Mouse (Mus musculus) skeletal muscle tissue, adult 2 months (tissue): ENCODE measurements around the gene Plpp1.

ENCODE experiments used
- DNase-seq: peaks from one replicate; pipeline ENCODE4 v3.0.0-alpha.2; 2012; ENCODE audit warnings: low read depth, low spot score

The Plpp1 gene

DNA sequence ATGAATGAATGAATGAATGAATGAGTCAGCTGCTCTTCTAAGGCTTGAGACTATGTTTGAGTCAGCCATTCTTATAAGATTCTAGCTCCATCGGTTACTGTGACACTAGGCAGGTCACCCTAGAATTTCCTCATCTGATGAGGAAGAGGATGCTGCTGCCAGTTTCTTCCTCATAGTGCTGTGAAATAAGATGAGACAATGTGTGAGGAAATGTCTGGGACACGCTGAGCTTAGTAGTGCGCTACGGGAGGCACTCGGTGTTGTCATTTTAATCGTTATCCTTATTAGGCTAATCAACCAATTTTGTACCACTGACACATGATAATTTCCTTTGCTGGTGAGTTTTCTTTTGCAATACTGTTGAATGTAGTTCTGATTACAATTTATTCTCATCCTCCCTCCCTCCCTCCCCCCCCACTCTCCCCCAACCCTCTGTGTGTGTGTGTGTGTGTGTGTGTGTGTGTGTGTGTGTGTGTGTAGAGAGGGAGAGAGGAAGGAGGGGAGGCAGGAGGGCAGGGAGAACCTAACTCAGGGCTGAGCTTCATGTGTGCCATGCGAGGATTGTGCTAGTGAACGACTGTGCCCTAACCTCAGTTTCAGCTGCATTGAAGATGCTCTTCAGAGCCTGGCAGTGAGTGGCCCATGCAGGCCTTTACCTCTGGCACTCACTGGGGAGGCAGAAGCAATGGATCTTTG, 11.3 kb downstream of the Plpp1 start:
- DNase-seq = no peak

DNA sequence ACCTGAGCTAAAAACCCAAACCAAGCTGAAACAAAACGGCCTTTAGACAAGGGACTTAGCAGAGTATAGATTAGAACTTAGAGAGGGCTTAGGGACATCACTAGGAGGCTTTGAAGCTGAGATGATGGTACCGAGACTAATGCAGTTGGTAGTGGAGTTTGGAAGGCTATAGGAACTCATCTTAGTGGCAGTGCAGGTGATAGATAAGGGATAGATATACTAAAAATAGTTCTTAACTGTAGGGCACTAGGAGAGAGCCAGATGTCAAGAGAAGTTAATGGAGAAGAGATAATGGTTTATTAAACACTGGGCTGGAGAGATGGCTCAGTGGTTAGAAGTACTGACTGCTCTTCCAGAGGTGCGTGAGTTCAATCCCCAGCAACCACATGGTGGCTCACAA, 15.4 kb downstream of the Plpp1 start:
- no peak for DNase-seq

DNA sequence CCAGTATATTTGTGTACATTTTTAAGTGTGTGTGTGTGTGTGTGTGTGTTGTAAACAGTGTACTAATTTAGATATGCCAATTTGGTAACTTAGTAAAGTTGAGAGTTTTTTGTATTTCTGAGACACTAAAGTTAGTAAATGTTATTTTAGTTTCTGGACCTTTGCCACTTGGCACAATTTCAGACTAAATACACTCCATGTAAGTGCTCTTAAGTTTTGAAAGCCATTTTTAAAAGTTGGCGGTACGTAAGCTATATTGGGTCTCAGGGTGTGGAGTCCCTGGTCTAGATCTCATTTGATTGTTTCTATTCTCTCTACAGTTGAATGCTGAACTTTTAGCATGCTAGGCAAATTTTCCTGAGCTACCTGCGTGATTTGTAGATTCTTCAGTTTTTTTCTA, 17.5 kb downstream of the Plpp1 start:
- DNase-seq = no peak

DNA sequence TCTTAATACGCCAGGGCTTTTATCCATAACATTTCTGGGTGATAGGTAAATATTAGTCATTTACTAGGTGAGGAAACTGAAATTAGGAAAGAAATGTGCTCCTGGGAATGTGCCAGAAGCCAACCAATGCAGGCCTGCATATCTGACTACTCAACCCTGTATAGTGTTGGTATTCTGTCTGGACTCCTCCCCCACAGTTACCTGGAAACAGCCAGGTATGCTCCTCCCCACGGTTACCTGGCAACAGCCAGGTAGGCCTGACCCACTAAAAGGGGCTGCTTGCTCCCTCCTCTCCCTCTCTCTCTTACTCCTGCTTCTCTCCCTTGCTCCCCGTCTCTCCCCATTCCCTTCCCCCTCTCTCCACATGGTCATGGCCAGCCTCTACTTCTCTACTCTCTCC, 21.8 kb downstream of the Plpp1 start:
- no peak for DNase-seq

DNA sequence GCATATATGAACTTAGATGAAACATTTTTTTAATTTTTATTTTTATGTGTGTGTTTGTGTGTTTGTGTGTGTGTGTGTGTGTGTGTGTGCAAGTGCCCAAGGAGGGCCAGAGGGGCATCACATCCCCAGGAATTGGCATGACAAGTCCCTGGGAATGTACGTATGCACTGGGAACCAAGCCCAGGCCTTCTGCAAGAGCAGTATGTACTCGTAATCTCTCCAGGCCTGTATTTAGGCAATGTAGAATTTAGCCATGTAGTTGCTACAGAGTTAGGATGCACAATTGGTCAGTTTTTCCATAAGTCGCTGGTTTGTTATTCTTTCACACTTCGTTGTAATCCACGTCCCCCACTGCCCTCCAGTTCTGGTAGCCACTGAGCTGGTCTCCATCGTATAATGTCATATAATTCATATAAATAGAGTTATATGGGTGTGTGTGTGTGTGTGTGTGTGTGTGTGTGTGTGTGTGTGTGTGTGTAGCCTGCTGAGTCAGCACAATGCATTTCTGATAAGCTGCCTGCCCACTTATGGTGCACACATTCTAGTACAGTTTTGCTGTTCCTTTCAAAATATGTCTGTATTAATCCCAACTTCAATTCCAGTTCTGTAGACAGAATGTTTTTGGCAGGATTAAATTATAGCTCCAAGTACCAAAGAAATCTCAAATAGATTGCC, 22.8 kb downstream of the Plpp1 start:
- no peak for DNase-seq

DNA sequence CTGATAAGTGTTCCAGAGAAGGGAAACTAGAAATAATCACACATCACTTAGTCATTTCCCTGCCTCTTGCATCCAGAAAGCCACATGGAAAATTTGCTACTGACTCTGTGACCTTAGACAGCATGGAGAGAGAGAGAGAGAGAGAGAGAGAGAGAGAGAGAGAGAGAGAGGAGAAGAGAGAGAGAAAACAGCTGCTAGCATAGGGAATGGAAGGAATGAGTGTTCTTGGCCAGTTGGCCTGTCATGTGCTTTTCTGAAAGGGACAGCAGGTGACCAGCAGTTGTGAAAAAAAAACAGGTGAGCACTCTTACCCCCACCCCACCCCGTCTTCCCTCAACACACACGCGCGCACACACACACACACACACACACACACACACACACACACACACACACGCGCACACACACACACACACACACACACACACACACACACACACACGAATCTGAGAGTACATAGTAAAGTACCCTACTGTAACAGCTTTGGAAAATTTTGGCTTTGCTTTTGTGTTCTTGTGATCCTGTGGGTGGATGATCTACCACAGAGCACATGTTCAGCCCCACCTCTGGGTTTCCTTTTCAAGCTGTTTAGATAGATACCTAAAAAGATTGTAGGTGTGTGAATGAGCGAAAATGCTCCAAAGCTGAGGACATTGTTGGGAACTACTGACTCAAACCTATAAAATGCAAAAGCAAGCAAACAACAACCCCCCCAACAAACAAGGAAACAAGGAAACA, 23.5 kb downstream of the Plpp1 start:
- peak; percentile 59 for DNase-seq

DNA sequence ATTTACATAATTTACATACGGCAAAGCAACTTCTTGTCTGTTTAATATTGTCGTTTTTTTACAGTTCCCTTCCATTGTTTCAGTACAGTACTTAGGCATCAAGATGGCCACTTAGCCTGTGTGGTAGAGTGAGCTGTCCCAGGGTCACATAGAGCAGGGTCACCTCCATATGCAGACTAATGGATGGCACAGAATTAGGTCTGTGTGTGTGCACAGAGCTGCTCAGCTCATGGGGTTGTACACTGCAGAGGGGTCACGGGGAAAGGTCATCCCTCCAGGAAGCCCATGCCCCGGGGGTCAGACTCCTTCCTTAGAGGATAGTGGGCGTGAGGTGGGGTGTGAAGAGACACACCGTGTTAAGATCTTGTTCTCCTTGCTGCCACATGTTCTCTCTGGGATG, 24.9 kb downstream of the Plpp1 start:
- no peak for DNase-seq

DNA sequence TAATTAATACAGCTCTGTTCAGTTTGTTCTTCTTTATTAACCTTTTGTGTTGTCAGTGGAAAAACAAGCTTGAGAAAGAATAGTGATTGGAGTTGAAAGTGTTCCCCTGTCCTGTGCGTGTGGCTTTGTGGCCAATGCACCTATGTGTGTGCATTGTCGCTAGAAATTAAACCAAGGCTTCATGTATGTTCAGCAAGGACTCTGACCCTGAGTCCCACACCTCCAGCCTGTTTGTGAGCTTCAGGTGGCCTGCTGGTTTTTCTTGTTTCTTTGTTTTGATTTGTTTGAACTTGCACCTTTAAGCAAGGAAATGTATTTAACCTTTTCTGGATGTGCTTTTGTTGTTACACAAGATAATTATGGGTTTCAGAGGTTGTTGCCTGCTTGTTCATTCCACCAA, 29.0 kb downstream of the Plpp1 start:
- DNase-seq = no peak

DNA sequence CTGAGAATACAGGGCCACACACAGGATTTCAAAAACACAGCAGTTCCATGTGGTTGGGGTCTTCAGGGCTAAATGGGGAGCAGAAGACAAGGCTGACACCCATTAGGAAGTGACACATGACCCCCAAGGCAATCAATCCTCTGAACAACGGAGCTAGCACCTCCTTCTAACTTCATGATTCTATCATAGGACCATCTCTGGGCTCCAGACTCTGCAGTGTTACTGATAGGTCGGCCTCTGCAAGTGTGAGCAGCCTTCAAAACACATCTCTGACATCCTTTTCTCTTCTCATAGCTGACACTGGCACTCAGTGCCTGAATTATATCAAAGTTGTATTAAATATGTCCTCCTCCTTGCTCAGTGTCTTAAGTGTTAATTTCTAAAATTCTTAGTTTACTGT, 32.0 kb downstream of the Plpp1 start:
- no peak for DNase-seq

DNA sequence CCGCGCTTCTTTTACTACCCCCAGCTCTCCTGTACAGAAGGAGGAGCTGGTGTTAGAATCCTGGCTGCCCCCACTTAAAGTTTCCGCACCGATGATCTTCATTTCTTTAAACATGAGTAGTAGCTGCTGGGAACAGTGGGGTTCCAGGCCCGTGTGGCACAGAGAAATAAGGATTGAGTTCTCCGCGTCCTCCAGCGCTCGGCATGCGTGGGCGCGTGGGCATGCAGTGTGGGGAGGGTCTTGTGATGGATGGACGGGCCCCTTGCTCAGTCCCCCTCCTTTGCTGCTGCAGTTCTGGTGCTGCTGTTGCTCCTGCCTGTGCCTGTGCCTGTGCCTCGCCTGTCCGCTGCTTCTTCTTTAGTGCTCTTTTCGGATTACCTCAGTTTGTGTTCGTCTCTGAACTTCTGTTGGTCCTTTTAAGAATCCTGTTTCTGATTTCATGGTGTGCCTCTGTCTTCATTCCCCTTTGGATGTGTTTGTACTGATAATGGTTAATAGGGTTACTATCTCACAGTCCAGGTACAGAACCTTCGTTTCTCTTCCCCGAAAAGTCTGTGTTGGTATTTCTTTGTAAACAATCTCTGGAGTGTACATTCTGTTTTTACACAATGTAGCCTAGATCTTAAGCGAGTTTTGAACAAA, 32.8 kb downstream of the Plpp1 start:
- DNase-seq = no peak

DNA sequence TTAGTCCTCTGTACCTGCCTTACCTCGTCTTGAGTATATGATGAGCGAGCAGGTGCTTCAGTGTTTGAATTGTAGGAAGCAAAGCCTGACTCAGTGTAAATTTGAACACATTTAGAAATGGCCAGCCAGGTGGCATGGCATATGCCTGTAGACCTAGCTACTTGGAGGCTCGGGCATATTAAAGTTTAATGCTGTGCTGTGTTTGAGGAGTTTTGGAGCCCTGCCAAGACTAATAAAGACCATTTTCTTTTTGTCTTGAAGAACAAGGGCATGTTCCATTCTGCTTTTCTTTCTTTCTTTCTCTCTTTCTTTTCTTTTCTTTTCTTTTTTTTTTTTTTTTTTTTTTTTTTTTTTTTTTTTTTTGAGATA, 33.3 kb downstream of the Plpp1 start:
- DNase-seq = no peak

DNA sequence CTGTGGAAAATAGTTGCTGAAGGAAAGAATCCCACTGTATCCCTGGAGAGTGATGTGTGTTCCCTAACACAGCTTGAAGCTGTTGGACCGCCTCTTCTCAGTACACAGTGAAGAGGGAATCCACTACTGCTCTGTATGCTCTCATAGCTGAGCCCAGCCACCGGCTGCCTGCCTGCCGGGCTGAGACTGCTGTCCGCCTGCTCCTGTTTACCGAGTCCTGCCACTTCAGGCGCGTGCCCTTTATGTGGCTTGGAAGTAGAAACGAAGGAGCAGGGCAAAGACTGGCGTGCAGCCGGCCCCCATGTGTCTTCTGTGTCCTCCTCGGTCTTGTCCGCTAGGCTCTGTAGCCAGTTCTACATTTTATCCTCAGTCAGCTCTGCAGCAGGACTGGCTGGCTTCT, 34.5 kb downstream of the Plpp1 start:
- peak; percentile 64 for DNase-seq

DNA sequence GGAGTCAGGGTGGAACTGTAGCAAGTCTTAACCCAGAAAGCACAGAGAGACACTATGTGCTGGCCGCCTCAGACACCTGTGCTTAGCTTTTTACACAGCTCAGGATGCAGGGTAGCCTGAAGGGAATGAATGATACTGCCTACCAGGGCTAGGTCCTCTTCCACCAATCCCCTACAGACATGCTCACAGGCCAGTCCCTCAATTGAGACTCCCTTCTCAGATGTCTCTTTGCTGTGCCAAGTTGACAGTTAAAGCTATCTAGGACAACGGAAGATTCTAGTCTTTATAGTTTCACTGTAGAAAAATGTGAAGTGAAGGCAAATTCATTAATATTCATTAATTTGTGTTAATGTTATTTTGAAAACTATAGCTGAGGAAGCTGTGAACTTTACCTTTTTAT, 36.4 kb downstream of the Plpp1 start:
- DNase-seq = peak; percentile 33

DNA sequence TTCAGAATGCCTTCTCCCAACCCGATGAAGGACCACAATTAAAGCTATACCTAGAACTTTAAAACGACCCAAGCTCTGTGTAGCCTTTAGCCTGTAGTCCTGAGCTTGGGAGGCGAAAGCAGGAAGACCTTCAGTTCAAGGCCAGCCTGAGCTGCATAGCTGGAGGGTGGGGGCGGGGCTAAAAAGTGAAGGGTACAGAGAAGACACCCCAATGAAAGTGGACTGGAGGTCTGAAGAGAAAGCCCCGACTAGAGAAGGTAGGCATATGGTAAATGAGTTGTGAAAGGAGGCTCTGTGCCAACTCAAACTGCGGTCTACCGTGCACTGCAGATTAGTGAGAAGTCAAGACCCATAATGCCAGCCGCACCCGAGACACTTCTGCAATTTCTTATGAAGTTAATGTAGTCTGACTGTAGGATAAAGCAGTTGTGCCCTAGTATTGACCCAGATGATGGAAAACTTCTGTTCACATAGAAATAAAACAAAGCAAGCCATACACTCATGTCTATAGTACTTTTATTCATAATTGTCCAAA, 37.1 kb downstream of the Plpp1 start:
- DNase-seq = no peak

DNA sequence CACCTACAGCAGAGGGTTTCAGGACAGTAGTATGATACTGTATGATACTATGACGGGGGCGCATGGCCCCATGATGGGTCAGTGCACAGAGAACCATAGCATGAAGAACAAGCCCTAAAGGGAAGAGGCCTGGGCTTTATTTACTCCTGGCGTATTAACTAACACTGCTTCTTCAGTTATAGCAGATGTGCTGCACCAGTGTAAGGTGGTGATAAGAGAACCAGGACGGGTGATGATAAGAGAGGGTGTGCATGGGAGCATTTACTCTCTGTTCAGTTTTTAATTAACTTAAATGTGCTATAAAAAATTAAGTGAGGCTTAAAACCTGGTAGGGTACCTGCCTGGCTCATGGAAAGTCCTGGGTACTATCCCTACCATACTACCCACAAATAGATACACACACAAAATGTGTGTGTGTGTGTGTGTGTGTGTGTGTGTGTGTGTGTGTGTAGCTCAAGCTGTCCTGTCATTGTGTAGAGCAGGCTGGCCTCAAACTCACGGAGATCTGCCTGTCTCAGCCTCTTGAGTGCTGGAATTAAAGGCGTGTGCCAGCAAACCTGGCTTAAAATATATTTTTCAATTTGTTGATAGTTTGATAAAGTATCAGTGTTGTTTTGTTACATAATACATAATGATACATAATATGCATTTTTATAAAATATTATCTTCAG, 38.1 kb downstream of the Plpp1 start:
- DNase-seq = no peak

DNA sequence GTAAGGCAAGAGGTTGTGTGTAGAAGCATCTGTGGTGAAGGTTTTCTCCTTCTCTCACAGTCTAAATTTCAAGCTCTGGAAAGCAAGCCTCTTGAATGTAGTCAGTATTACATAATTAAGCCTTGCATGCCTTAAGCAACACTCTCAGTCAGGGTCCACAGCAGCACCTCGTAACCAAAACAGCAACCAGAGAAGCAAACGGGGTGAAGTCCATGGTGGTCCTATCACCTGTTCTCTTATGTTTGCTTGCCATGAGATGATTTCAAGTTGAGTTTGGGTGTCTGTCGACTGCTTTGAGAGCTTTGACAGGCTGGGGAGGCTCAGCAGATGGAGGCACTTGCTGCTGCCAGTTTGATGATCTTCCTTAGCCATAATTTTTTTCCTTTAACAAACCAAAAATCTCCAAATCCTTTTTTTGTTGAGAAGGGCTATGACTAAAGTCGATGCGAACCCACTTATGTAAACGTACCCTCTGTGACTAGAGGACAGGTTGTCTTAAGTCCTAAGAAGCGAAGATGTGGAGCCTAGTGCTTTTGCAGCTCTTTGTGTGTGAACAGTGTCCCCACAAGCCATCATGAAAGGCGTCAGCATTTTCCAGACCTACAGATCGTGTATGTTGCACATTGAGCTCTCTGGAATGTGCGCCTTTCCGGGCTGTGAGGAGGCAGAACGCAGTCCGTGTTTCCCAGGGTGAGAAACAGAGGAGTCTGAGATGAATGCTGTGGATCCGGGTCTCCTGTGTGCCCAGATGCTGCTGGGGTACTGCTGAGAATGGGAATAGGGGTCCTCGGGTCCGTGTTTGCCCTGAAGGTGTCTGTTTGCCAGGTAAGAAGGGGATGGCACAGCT, 39.9 kb downstream of the Plpp1 start:
- DNase-seq = no peak

DNA sequence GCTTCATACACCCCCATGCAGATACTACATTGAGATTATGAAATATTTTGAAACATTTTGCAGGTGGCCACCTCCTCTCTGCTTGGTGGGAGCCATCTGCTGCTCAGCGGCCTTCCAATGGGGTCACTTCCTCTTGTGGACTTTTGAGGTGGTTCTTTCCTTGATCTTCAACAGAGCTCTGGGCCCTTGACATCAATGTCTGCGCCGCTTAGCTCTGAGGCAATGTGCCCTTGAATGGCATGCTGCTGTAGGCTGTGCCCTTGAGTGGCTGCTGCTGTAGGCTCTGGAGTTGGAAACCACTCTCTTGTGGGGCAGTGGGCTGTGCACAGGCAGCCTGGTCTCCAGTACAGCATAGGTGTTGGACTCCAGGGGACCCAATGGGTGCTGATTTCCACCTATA, 45.3 kb downstream of the Plpp1 start:
- no peak for DNase-seq

DNA sequence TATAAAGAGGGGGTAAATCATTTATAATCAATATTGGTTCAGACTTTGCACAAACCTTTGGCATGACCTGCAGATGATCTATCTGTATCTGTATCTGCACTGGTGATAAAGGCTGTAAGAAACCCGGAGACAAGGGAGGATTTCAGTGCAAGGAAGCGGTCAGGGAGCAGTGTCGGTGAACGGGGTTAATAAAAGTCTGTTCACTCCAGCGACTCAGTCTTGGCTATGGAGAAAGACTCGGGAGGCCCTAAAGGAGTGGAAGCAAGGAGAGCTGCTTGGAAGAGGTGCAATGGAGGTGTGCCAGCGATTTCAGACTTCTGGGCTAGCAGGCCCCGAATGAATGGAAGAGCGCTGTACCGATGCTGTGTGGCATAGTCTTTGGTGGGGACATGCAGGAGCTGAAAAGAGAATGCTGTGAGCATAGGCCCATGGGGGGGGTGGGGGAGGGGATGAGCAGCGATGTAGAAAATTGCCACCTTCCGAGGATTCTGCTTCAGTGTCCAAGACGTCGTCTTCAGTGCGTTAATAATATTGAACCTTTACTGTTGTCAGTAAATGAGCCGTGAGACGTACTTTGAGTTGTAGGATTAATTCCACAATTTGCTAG, 53.2 kb downstream of the Plpp1 start:
- DNase-seq = no peak

DNA sequence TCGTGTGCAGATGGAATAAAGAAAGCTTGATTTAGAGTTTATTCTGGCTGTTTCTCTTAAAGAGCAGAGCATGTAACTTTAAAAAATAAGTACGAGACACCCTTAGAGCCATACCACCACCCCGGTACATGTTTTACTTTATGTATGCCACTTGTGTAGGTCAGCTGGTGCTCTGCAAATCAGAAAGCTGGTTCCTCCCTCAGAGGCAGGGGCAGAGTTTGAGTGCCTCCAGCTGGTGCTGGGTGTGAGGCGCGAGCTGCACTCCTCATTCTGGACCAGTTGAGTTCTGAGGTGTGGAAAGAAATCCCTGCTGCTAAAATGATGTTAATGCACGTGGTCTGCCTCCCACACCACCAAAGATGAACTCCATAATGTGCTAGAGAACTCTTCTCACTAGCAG, 53.8 kb downstream of the Plpp1 start:
- DNase-seq = no peak

DNA sequence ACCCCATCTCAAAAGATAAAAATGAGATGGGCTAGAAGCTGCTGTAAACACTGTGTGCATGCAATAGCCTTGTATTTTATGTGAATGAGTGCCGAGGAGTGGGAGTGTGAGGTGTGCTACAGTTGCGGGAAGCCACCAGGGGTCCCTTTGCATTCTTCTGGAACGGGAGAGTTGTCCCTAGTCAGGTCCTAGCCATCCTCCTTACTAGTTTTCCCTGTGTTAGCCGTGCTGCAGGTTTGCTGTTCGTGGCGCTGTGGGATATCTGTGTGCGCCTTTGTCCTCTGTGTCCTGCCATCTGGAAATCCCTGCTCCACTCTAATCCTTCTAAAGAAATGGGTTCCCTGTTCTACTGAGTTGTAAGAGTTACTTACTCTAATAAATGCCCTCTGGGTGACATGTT, 57.3 kb downstream of the Plpp1 start:
- DNase-seq = no peak
